In the genomic region with DNA sequence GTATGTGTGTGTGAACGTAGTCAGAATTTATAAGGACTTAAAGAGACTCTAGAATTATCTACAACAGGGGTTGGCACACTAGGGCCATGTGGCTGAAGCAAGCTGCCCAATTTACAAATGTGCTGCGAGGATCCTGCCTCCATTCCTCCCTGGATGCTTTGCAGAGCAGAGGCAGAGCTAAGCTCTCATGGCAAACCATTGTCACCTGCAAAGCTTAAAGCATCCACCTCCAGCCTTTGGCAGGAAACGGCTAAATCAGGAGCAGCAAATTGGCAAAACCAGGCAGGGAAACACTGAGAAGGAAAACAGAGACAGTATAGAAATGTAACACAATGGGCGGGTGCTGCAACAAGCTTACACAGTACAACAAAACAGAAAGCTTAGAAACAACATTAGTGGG, we compare ENCODE assay signal across 17 mouse cellular contexts.
A peak's percentile ranks its signal among the peaks of the same experiment; 100 is the strongest.
DNase-seq lines count a peak whose midpoint lies in the region; ATAC-seq lines count a peak whose summit lies in the region.
"Had no signal": no experiment of that assay in that cellular context is flagged by ENCODE, and none has a peak within 500 bp of the region (broad histone marks: within the 10 kb centered on the region; RNA-seq: fewer than 3 reads in every experiment).

No protein-coding gene starts in this region.

- WGBS in neural tube, embryonic 14.5 days: 82% methylated on average over 4 of the region's 4 CpGs
- WGBS in neural tube, embryonic 15.5 days: 86% methylated on average over 4 of the region's 4 CpGs

- no peaks in the 10 kb centered on the region for H3K9me3 ChIP-seq in neural tube, embryonic 14.5 days (ENCODE audit: control insufficient read depth, low read length)
- no peaks in the 10 kb centered on the region for H3K9me3 ChIP-seq in neural tube, embryonic 15.5 days (replicated peaks)
- H3K9me3 ChIP-seq: embryonic facial prominence, embryonic 10.5 days; embryonic facial prominence, embryonic 12.5 days; forebrain, embryonic 13.5 days; forebrain, embryonic 15.5 days had no signal

- H3K4me2 ChIP-seq in neural tube, embryonic 14.5 days (ENCODE audit: low read depth, low read length): no peak overlapping the region
- no peak overlapping the region for H3K4me2 ChIP-seq in neural tube, embryonic 15.5 days
- H3K4me2 ChIP-seq: embryonic facial prominence, embryonic 12.5 days; forebrain, embryonic 13.5 days; forebrain, embryonic 15.5 days had no signal

- ATAC-seq in frontal cortex, adult (ENCODE audit: low TSS enrichment): peak; percentile 55; the same call in 1 of the 2 replicates
- ATAC-seq in neural tube, embryonic 14.5 days (ENCODE audit: low read depth): no peak
- ATAC-seq in neural tube, embryonic 15.5 days (ENCODE audit: low FRiP score): no peak
- ATAC-seq: forebrain, embryonic 13.5 days; forebrain, embryonic 15.5 days; forebrain, postnatal 0 days had no signal

- H3K4me1 ChIP-seq in neural tube, embryonic 14.5 days (ENCODE audit: control insufficient read depth, insufficient read depth, low read length): no peaks in the 10 kb centered on the region
- H3K4me1 ChIP-seq in neural tube, embryonic 15.5 days: no peaks in the 10 kb centered on the region; the same call in 1 of the 2 replicates
- H3K4me1 ChIP-seq: embryonic facial prominence, embryonic 10.5 days; embryonic facial prominence, embryonic 12.5 days; forebrain, embryonic 13.5 days; forebrain, embryonic 15.5 days had no signal

- 0 out of 2 replicates have a peak, but pooled peaks cover 5% of the 10 kb centered on the region for H3K36me3 ChIP-seq in neural tube, embryonic 14.5 days (ENCODE audit: control insufficient read depth, insufficient read depth, low read length)
- peaks cover 12% of the 10 kb centered on the region; the same call in 1 of the 2 replicates for H3K36me3 ChIP-seq in neural tube, embryonic 15.5 days

- H3K27me3 ChIP-seq in neural tube, embryonic 14.5 days (ENCODE audit: control insufficient read depth, insufficient read depth, low read length): no peaks in the 10 kb centered on the region
- no peaks in the 10 kb centered on the region for H3K27me3 ChIP-seq in neural tube, embryonic 15.5 days (replicated peaks)
- H3K27me3 ChIP-seq: embryonic facial prominence, embryonic 12.5 days; forebrain, embryonic 13.5 days; forebrain, embryonic 15.5 days had no signal

- H3K9ac ChIP-seq in neural tube, embryonic 14.5 days (replicated peaks; ENCODE audit: low read depth, low read length): 0 out of 2 replicates have a peak overlapping the region, but pooled peaks have one; percentile 11
- no peak overlapping the region for H3K9ac ChIP-seq in neural tube, embryonic 15.5 days (replicated peaks)
- H3K9ac ChIP-seq: embryonic facial prominence, embryonic 12.5 days; forebrain, embryonic 13.5 days; forebrain, embryonic 15.5 days; forebrain, postnatal 0 days had no signal

- DNase-seq in frontal cortex, postnatal 36 days (ENCODE audit: low spot score in 2 of 2): no peak
- no peak for DNase-seq in neural tube, embryonic 10.5 days (ENCODE audit: extremely low spot score, low spot score)
- no peak for DNase-seq in spleen, postnatal 4 days (ENCODE audit: low spot score in 2 of 2)
- DNase-seq: adrenal gland, adult 2 months; adrenal gland, postnatal 10 days; adrenal gland, postnatal 25 days; cerebellum, adult 11-12 months; cerebellum, adult 8-10 months; cerebellum, adult 9-11 months; forebrain, postnatal 0 days had no signal

- H3K27ac ChIP-seq in neural tube, embryonic 14.5 days (ENCODE audit: low read depth, low read length): no peak overlapping the region
- 0 out of 2 replicates have a peak overlapping the region, but pooled peaks have one; percentile 20 for H3K27ac ChIP-seq in neural tube, embryonic 15.5 days (replicated peaks)
- H3K27ac ChIP-seq: embryonic facial prominence, embryonic 10.5 days; embryonic facial prominence, embryonic 12.5 days; forebrain, embryonic 13.5 days; forebrain, embryonic 15.5 days had no signal

- no peak overlapping the region for H3K4me3 ChIP-seq in neural tube, embryonic 14.5 days (ENCODE audit: low read depth, low read length)
- H3K4me3 ChIP-seq in neural tube, embryonic 15.5 days (replicated peaks): no peak overlapping the region
- H3K4me3 ChIP-seq: embryonic facial prominence, embryonic 10.5 days; embryonic facial prominence, embryonic 12.5 days; forebrain, embryonic 13.5 days; forebrain, embryonic 15.5 days had no signal
